Comparison of ENCODE assay signal across 10 mouse cellular contexts in the genomic region with DNA sequence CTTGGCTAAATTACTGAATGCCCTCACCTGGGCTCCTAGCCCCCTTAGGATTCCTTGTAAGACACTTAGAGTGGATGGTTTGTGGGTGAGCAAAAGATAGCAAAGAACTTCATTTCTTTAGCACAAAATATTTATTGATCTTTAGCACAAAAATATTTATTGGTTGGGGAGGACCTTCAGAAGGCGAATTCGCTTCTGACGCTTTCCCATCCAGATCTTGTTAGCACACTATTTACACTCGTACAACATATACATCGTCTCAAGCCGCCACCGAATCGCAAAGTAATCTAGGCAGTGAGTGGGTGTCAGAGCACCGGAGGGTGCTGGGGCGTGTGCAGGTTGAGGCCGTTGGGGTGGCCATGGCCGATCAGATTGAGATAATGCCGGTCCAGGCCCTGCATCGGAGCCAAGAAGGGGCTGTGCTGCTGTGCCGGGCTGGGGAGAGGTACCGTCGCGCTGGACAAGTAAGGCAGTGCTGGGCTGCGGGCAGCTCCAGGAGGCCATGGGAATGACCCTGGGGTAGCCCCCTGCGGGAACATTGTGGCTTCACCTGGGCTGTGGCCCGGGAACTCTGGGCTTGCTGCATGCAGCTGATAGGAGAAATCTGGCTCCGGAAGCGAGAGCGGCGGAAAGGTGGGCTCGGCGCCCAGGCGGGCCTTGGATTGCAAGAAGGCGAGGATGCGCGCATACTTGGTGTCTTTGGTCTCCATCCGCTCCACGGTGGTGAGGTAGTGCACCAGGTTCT. TPM values are rescaled to one million over a fixed set of nuclear protein-coding genes. Genes with fewer than 3 reads are reported as not detected.
DNase-seq lines count a peak whose midpoint lies in the region; ATAC-seq lines count a peak whose summit lies in the region.
"Had no signal": no experiment of that assay in that cellular context is flagged by ENCODE, and none has a peak within 500 bp of the region (broad histone marks: within the 10 kb centered on the region; RNA-seq: fewer than 3 reads in every experiment).

No protein-coding gene starts in this region.

- intact Hi-C loops in heart, postnatal 10 days (cut with DNase I) = no loop called here

- H3K9me3 ChIP-seq in heart, embryonic 13.5 days = no peaks in the 10 kb centered on the region
- H3K9me3 ChIP-seq in embryonic facial prominence, embryonic 10.5 days = no peaks in the 10 kb centered on the region
- H3K9me3 ChIP-seq in midbrain, embryonic 14.5 days (ENCODE audit: control insufficient read depth, low read length) = no peaks in the 10 kb centered on the region

- H3K27me3 ChIP-seq in heart, embryonic 13.5 days (replicated peaks) = peaks cover 93% of the 10 kb centered on the region
- peaks cover 100% of the 10 kb centered on the region for H3K27me3 ChIP-seq in embryonic facial prominence, embryonic 10.5 days (replicated peaks; ENCODE audit: low read depth, poor library complexity, severe bottlenecking)
- peaks cover 77% of the 10 kb centered on the region for H3K27me3 ChIP-seq in midbrain, embryonic 14.5 days (ENCODE audit: control insufficient read depth, insufficient read depth, low read length)

- H3K27ac ChIP-seq in heart, embryonic 13.5 days (replicated peaks) = no peak overlapping the region
- H3K27ac ChIP-seq in embryonic facial prominence, embryonic 10.5 days (replicated peaks) = no peak overlapping the region
- no peak overlapping the region for H3K27ac ChIP-seq in midbrain, embryonic 14.5 days (replicated peaks; ENCODE audit: low read depth, low read length)
- H3K27ac ChIP-seq: layer of hippocampus, adult 2 months had no signal

- WGBS in heart, embryonic 13.5 days = 2% methylated on average over 33 of the region's 33 CpGs
- WGBS in embryonic facial prominence, embryonic 10.5 days = 2% methylated on average over 33 of the region's 33 CpGs
- whole genome bisulfite sequencing in midbrain, embryonic 14.5 days = 2% methylated on average over 33 of the region's 33 CpGs

- peak overlapping the region; percentile 35 for H3K4me3 ChIP-seq in heart, embryonic 13.5 days
- H3K4me3 ChIP-seq in embryonic facial prominence, embryonic 10.5 days = peak overlapping the region; percentile 4
- H3K4me3 ChIP-seq in midbrain, embryonic 14.5 days (replicated peaks; ENCODE audit: low read depth, low read length) = peak overlapping the region; percentile 25
- H3K4me3 ChIP-seq: layer of hippocampus, adult 2 months had no signal

- H3K4me1 ChIP-seq in heart, embryonic 13.5 days = peaks cover 24% of the 10 kb centered on the region
- peaks cover 38% of the 10 kb centered on the region for H3K4me1 ChIP-seq in embryonic facial prominence, embryonic 10.5 days
- H3K4me1 ChIP-seq in midbrain, embryonic 14.5 days (ENCODE audit: control insufficient read depth, insufficient read depth, low read length) = peaks cover 10% of the 10 kb centered on the region; the same call in 1 of the 2 replicates

- no peak for DNase-seq in heart, adult 9 months (ENCODE audit: low spot score in 2 of 2)
- DNase-seq in embryonic facial prominence, embryonic 10.5 days (ENCODE audit: low spot score) = peak; percentile 52
- peak; percentile 8 to 17 for DNase-seq in heart, postnatal 10 days
- DNase-seq in midbrain, embryonic 14.5 days = peak; percentile 48
- no peak for DNase-seq in retina, embryonic 14.5 days (ENCODE audit: low spot score)
- no peak for DNase-seq in spleen, postnatal 14 days (ENCODE audit: low spot score in 2 of 2)
- no peak for DNase-seq in layer of hippocampus, adult 9-10 months (ENCODE audit: low spot score)
- DNase-seq: lung, postnatal 14 days had no signal

- peak overlapping the region; percentile 50 for H3K4me2 ChIP-seq in heart, embryonic 13.5 days
- H3K4me2 ChIP-seq in midbrain, embryonic 14.5 days (ENCODE audit: low read length) = peak overlapping the region; percentile 48

- no peak overlapping the region for H3K9ac ChIP-seq in heart, embryonic 13.5 days
- no peak overlapping the region; the same call in 1 of the 2 replicates for H3K9ac ChIP-seq in midbrain, embryonic 14.5 days (replicated peaks; ENCODE audit: low read length)

- ATAC-seq in heart, embryonic 13.5 days (ENCODE audit: extremely low read depth, insufficient number of reproducible peaks, low FRiP score, low TSS enrichment) = no peak
- ATAC-seq in midbrain, embryonic 14.5 days (ENCODE audit: low FRiP score, low TSS enrichment) = no peak

- no peaks in the 10 kb centered on the region for H3K36me3 ChIP-seq in heart, embryonic 13.5 days
- H3K36me3 ChIP-seq in embryonic facial prominence, embryonic 10.5 days (replicated peaks) = no peaks in the 10 kb centered on the region
- no peaks in the 10 kb centered on the region for H3K36me3 ChIP-seq in midbrain, embryonic 14.5 days (ENCODE audit: control insufficient read depth, insufficient read depth, low read length)

RNA-seq across cellular contexts. Expression of a gene that starts 2.4 kb away (rescaled TPM):
- polyA plus RNA-seq in heart, embryonic 13.5 days (2015; fragmentation: Nextera tagmentation; extraction: Ambion mirVana) = not detected in 2 replicates
- 0.36 and 0.64 TPM in 2 replicates for polyA plus RNA-seq in embryonic facial prominence, embryonic 10.5 days (2016; fragmentation: Nextera tagmentation; extraction: Ambion mirVana)
- not detected for total RNA-seq in heart, postnatal 10 days (2021)
- 9.6 and 10.2 TPM in 2 replicates for polyA plus RNA-seq in midbrain, embryonic 14.5 days (2014; fragmentation: Nextera tagmentation; extraction: Ambion mirVana)
- total RNA-seq: layer of hippocampus, adult 2 months had no signal

Comparison
In these comparisons a context has a peak if more than half of its experiments do, and no peak if none do; other contexts are left out.
1. DNase-seq: peak in embryonic facial prominence, embryonic 10.5 days (single experiment), heart, postnatal 10 days (2 of 2) and midbrain, embryonic 14.5 days (single experiment); none in heart, adult 9 months (0 of 2), retina, embryonic 14.5 days (single experiment), spleen, postnatal 14 days (0 of 2) and layer of hippocampus, adult 9-10 months (single experiment).
2. Peak in every context shown above with its lines, with median percentiles within 50 percentile points of each other: H3K4me3 ChIP-seq.